Mouse (Mus musculus): ENCODE data around the gene Cyp21a1.
"Not testable (repeated sequence)": the region's sequence is repeated elsewhere in the genome, so short reads cannot be mapped to it uniquely, and the experiment has no call there.

- TF ChIP-seq POLR2A, CTCF (IDR thresholded peaks at IDR 0.05; ENCODE audit: insufficient read depth, low read depth, low read length): not testable (repeated sequence)
Observed at GRCm38 (mm10) chr17:34830776-34831175, 26.4 kb upstream of the Cyp21a1 start.

Measured in olfactory bulb, adult 2 months (tissue).